Mouse (Mus musculus): ENCODE data around the gene Sh3rf1. TPM values are rescaled to one million over a fixed set of nuclear protein-coding genes. Genes with fewer than 3 reads are reported as not detected.

The Sh3rf1 gene
- total RNA-seq, 4 experiments from 2014 or later = 31.6 to 39.2 (median 33.9) TPM

DNA sequence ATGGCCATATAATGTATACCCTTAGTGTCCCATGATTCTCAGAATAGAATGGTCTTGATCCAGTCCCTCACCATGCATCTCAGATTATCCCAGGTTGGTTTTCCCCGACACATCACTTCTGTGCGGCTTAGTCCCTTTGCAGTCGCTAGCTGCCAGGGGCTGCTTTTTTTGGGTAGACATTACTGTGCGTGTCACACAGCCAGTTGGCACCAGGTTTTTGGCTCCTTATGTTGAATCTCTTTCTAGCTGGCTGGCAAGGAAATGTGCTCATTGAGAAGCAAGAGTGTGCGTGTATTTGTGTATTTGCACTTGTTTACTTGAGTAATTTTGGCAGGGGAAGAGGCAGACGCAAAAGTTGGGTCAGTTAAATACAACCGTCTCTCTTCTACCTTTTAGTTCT is 35.9 kb downstream of the Sh3rf1 start:
- DNase-seq (ENCODE audit: low spot score in 2 of 2) = peak; percentile 13 to 76

DNA sequence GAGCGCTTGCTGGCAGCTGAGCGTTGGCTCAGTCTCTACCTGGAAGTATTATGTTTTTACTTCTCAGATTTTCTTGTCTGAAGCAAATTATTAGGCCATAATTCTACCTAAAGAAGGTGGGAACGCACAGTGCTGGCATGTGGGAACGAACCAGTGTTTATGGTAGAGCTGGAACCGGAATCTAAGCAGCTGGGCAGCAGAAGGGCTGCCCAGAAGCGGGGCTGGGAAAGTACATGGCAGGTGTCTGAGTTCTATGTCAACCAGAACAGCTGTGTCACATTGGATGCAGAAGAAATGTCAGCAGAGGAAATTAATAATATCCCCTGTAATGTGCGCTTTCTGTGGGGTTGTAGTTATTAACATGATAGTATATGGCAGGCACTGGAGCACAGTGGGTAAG is 36.9 kb downstream of the Sh3rf1 start:
- DNase-seq (ENCODE audit: low spot score in 2 of 2) = no peak

DNA sequence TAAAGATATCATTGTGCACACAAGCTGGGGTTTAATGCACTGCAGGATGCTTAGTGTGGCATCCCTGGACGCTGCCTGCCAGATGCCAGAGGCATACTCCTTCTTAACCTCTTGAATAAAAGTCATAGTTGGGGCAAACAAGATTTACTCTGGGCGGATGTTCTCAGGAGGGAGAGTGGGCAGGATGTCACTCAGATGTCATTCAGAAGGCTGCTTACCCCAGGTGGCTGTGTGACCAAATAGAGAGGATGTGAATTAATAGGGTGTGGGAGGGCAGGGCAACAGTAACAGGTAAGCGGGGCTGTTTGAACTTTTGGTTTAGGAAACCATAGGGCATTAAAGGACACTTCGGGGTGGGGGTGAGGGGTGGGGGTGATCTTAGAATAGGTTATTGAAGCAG is 37.7 kb downstream of the Sh3rf1 start:
- no peak for DNase-seq (ENCODE audit: low spot score in 2 of 2)

DNA sequence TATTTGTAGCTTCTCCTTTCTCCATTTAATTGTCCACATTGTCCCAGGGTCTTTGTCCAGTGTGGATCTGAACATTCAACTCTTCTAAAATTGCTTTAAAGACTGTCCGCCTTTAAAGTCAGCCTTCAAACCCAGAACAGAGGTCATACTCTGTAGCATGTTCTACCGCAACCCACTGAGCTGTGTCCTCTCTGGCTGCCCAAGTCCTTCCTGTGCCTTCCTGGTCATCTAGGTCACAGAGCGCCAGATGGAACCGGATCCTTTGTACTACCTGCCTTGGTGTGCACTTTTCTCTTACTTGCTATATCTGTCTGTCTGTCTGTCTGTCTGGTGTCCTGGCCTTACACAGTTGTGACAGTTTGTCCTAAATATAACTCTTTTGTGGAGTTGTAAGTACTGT is 40.0 kb downstream of the Sh3rf1 start:
- DNase-seq (ENCODE audit: low spot score in 2 of 2) = no peak

DNA sequence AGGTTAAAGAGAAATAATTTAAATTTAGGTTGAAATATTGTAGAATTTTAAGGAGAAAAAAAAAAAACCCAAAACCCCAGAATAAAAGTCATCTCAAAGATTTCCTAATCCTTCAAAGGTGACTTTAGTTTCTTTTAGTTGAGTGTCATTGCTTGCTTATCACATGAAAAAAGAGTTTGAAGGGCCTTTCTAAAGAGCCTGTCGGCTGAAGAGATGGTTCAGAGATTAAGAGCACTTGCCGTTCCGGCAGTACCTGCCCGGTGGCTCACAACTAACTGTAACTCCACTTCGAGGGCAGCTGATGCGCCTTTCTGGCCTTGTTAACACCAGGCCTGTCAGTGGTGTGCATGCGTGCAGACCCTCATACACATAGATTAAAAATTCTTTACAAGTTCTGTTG is 41.2 kb downstream of the Sh3rf1 start:
- DNase-seq (ENCODE audit: low spot score in 2 of 2) = no peak

DNA sequence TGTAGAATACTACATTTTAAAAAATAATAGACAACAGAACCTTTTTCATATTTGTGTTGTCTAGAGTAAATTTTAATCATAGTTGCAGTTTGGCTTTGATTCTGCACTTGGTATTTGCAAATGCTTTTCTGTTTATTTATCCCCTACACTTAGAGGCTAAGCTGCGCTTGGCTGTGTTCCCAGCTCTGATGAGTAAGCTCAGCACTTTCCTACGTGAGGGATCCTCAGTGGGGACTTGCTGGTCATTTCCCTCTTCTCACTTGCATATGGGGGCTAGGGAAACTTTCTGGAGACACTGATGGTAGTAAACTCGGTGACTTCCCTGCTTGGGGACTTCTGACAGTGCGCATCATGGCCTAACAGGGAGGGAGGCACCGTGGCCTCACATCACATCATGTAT is 41.7 kb downstream of the Sh3rf1 start:
- no peak for DNase-seq (ENCODE audit: low spot score in 2 of 2)

DNA sequence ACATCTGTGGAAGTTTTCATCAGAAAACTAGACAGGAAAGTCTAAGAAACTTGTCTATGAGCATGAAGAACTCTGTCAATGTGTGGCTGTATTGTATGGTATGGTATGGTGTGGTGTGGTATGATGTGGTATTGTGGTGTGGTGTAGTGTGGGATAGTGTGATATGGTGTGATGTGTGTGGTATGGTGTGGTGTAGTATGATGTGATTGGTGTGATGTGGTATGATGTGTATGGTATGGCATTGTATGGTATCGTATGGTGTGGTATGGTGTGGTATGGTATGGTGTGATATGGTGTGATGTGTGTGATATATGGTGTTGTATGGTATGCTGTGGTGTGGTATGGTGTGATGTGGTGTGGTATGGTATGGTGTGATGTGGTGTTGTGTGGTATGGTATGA is 43.4 kb downstream of the Sh3rf1 start:
- DNase-seq (ENCODE audit: low spot score in 2 of 2) = no peak

DNA sequence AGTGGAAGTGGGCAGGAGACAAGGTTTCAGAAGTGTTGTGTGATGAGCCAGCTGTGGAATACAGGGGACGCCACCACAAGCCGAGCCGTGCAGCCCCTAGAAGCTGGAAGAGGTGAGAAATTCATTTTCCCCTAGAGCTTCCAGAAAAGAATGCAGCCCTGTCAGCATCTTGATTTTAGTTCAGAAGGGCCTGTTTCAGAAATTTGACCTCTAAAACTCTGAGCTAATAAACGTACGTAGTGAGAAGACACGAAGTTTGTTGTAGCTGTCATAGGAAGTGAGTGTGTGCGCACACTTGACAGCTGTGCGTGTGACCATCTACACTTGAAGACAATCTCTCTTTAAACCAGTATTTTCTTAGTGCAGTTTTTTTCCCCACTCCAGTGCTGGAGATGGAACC is 44.0 kb downstream of the Sh3rf1 start:
- no peak for DNase-seq (ENCODE audit: low spot score in 2 of 2)

DNA sequence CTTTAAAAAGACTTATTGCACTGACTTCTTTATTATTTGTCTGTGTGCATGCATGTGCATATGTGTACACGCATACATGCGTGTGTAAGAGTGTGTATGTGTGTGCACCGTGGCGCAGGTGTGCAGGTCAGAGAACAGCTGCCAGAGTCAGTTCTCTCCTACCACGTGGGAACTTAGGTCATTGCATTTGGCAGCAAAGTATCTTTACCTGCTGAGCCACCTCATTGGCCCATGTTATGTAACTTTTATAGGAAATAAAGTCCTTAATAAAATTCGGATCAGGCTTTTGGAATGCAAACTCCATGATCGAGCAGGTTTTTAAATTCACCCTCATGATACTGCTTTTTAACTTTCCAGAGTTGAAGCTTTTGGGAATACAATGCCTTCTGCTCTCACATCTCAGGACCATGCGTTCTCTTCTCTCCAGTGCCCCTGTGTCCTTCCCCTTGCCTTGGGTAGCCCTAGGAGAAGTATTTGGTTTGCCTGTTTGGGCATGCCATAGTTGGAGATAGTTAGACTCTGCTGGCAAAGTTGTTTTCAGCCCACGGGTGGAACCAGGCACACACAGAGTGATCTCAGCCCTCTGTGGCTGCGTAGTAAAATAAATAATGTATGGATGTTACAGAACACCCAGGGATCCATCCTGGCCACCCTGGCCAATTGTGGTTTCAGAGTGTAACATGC is 44.7 kb downstream of the Sh3rf1 start:
- no peak for DNase-seq (ENCODE audit: low spot score in 2 of 2)

DNA sequence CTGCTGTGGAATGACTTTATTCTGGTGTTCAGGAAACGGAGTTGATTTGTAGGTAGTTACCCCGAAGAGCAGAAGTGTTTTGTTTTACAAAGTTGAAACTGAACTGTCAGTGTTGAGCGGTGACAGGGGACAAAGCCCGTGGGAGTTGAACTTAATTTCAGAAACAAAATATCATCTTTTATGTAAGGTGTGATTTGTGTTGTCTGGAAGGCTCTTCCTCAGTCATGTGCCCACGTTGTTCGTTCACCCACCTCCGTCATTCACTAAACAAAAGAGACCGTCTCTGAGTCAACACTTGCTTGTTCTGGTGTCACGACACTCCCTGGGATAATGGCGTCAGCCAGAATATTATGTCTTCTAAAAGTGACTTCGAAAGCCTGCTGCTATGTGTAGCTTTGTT is 46.3 kb downstream of the Sh3rf1 start:
- DNase-seq (ENCODE audit: low spot score in 2 of 2) = no peak

DNA sequence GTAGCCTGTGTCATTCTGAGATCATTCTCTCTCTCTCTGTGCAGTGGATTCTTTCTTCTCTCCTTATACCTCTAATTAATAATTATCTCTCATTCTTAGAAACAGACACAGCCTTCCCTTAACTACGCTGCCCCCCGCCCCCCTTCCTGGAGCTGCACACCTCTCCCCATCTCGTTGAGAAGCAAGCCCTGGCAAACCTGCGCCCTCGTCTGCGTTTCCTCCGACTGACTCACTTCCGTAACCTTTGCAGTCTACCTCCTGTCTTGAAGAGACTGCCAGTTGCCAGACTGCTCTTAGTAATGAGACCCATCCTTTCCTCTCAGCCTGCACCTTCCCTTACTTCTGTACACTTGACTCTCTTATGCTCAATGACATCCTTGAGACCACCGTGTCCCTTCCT is 46.9 kb downstream of the Sh3rf1 start:
- DNase-seq (ENCODE audit: low spot score in 2 of 2) = no peak

DNA sequence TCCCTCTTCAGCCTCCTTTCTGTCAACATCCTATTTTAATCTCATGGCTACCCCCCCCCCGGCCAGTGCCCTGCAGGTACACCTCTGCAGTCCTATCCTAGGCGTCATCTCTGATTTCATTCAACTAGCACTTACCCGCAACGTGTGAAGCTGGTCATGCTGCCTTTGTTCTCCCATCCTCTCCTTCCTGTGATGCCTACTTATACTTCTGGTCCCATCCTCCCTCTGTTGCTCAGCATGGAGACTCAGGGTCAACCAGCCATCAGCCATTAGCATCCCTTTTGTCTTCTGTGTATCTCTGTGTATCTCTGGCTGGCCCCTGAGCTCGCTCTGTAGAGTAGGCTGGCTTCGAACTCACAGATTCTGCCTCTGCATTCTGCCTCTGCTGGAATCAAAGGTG is 47.3 kb downstream of the Sh3rf1 start:
- DNase-seq (ENCODE audit: low spot score in 2 of 2) = no peak

DNA sequence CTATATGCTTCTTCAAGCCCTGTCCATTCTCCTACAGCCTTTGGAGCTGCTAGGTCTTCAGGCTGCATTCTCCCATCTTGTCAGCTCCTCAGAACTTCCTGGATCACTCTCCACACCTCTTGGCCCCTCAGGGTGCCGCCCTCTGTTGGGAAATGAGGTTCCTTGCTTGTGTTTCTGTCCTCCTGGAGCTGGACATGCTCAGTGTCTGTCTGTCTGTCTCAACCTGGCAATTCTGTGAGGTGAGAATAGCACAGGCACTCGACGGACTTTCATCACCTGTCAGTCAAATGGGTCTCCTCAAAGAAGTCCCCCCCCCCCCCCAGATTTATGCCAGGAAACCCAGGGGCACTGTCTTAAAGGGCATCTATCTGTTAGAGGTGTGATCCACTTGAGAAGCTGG is 49.2 kb downstream of the Sh3rf1 start:
- DNase-seq (ENCODE audit: low spot score in 2 of 2) = no peak

DNA sequence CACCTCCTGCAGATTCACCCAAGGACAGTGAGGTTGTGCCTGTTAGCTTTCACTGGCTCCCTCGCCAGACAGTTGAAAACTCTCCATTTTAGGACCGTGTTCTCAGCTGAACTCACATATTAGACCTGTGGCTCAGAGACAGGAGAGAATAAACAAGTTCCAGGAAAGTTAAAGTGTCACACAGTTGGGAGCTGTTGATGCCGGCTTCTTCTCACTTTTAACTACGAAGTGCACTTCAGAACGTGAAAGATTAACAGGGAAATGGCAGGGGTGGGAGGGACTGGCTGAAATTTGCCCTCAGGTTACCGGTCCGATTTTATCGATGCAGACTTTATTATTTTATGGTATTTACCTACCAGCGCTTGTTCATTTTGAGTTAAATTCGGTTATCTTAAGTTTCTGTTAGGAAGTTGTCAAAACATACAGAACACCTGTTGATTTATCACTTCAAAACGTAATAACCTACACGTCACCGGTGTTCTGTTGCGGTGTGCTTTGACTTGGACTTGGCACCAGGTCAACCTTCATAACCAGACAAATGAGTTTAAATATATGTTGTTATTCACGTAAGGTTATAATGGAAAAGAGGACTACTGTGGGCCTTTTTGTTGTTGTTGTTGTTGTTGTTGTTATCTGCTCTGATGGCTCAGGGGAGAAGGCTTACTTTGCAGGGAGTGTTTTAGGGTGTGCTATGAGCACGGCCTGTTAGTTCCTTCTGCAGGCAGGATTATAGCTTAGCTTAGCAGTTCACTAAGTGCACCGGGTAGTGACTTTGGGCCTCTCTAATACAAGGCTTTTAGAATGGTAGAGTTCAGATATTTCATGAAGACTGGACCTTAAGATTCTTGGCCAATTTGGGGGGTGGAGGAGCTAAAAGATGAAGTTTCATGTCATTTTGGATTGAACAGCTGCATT is 49.9 kb downstream of the Sh3rf1 start:
- no peak for DNase-seq (ENCODE audit: low spot score in 2 of 2)

DNA sequence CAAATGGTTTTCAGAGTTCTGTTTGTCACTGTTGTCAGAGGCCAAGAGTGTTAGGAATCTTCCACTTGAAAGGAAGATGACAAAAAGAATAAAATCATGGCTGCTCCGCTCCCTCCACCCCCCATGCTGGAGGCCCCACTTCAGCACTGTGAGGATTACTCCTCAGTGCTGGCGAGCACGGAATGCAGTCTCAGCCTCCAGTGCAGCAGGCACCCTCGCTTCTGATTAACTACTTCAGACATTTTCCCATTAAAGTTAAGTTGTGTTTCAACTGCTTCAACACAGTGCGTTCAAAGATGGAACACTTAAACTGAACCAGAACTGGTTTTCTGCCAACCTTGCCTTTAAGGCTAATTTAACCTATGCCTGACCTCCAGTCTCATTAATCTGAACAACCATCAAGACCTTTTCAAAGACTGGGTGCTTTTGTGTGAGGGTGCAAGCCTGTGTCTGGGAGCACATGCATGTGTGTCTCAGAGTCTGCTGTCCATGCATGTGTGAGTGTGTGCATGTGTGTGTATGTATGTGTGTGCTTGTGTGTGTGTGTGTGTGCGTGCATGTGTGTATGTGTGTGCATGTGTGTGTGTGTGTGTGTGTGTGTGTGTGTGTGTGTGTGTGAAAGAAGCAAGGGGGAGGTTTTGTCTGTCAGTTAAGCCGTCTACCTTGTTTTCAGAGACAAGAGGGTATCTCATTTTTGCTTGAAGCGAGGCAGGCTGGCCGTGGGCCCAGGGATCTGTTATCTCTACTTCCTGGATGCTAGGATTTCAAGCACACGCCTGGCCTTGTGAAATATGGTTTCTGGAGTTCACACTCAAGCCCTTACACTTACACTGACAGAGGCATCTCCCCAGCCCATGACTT is 51.2 kb downstream of the Sh3rf1 start:
- DNase-seq (ENCODE audit: low spot score in 2 of 2) = no peak

DNA sequence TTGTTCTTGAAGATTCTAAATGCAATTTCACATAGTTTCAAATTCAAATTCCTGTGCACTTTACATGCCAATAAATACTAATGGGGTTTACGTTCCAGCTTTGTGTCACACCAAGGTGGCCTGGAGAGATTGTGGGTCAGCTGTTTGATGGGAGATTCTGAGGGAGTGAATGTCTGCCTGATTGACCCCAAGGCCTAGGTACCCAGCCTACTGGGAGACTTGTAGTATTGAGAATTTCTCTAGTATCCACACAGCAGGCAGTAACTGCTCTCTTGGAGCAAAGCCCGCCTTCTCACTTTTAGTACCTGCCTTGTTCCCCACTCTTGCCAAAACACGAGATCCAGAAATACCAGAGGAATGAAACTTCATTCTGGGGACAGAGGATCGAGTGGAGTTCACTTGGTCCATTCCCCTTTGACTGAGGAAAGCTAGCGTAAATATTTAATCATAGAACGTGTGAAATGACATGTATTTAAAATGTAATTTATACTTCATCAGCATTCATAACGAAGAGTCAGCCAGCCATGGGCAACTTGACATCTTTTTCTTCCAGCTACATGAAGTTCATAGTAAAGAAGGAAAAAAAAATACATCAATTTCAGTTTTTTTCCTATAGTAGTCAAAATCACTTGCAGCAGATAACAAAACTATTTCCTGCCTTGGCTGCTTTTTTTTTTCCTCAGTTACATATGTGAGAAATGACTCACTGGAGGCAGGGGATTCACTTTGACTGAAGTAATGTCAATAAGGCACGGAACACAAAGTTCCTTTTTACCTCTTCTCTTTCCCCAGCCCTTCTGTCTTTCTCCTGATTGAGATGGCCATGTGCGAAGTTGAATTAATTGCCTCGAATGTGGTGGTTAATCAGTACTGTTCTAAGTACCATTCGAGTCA is 52.0 kb downstream of the Sh3rf1 start:
- DNase-seq (ENCODE audit: low spot score in 2 of 2) = no peak

DNA sequence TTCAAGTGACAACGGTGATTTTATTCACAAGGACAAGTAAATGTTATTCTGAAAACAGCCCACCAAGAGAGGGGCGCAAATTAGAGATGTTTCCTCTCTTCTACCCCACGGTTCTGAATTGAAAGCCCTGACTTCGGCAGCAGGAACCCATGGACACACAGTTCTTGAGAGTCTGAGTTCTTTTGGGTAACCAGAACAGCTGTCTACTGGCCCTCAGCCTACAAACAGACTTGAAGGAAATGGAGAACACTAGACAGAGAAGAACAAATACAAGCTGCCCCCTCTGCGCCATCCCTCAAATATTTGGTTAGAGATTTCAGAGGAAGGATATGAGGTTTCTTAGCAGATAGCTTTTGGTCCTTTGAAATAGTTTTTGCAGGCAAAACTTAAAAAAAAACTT is 52.7 kb downstream of the Sh3rf1 start:
- no peak for DNase-seq (ENCODE audit: low spot score in 2 of 2)

DNA sequence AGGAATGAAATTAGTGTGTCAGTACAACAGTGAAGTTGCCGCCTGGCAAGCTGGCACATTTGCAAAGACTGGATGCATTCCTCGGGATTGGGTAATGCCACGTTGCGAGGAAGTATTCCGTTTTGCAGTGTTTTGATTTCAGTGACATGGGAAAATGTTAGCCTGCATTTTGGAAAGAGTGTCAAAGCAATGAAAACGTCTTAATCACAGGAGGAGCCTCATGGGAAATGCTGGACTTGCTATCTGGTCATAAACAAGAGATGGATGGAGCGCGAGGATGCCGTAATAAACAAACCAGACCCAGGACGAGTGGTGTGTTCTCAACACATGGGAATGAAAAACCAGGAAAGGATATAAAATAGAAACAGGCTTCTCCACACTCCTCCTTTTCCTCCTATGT is 55.4 kb downstream of the Sh3rf1 start:
- no peak for DNase-seq (ENCODE audit: low spot score in 2 of 2)

DNA sequence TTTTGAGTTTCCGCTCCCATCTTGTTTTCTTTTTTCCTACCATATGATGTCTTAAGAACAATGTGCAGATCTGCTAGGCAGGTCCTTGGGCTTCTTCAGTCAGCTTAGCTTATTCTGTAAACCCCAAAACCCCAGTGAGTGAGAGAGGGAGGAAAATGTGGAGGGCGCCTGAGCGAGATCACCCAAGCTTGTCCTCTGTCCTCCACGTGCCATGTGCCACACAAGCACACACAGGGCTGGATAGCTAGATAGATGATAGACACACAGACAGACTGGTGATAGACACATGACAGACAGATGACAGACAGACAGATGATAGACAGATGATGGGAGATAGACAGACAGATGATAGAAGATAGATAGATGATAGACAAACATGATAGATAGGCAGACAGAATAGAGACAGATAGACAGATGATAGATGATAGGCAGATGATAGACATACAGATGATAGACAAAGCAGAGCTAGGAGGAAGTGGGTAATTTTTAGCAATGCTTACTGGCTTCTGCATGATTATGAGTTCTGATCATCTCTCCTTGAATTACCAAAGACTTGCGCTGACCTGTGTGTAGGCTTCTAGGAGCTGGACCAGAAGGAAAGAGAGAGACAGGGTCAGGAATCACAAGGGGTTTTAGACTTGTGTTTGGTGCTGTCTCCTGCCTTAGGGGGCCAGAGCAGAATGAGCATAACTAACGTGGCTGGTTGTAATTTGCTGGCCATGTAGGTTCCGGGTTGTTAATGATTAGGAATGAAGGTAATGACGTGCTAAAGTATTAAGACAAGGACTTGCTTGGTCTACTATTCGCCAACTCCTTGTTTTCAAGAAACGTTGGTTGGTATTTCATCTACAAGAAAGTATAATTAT is 58.9 kb downstream of the Sh3rf1 start:
- no peak for DNase-seq (ENCODE audit: low spot score in 2 of 2)

All from left cerebral cortex, adult 8-10 months (tissue).